Mouse (Mus musculus): ENCODE data around the gene Mad2l2. TPM values are rescaled to one million over a fixed set of nuclear protein-coding genes. Genes with fewer than 3 reads are reported as not detected.
A peak's percentile ranks its signal among the peaks of the same experiment; 100 is the strongest.
"Not testable (repeated sequence)": the region's sequence is repeated elsewhere in the genome, so short reads cannot be mapped to it uniquely, and the experiment has no call there.

Mad2l2 gene
- polyA plus RNA-seq, 1 experiment from 2014 or later = 100 TPM

GRCm38 (mm10) chr4:148168287-148168686, 38.1 kb downstream of the Mad2l2 start:
- 22% methylated on average over 7 of the region's 7 CpGs for WGBS
- ATAC-seq = no peak
- H3K4me2 ChIP-seq (ENCODE audit: low read length) = no peak overlapping the region
- H3K27me3 ChIP-seq (ENCODE audit: control insufficient read depth, insufficient read depth, low read depth, low read length) = peaks cover 36% of the 10 kb centered on the region
- H3K27ac ChIP-seq (ENCODE audit: low read length) = no peak overlapping the region
- no peak overlapping the region for H3K4me3 ChIP-seq (ENCODE audit: low read depth, low read length)
- H3K9me3 ChIP-seq (replicated peaks; ENCODE audit: control insufficient read depth, low read length, poor library complexity, severe bottlenecking) = no peaks in the 10 kb centered on the region
- no peak overlapping the region for H3K9ac ChIP-seq (ENCODE audit: low read depth, low read length)
- peaks cover 20% of the 10 kb centered on the region for H3K4me1 ChIP-seq (ENCODE audit: control insufficient read depth, insufficient read depth, low read length)
- H3K36me3 ChIP-seq (ENCODE audit: control insufficient read depth, insufficient read depth, low read length) = no peaks in the 10 kb centered on the region

GRCm38 (mm10) chr4:148169586-148169985, 39.4 kb downstream of the Mad2l2 start:
- Histone ChIP-seq H3K9ac (ENCODE audit: low read depth, low read length) (no peak overlapping the region), H3K36me3 (ENCODE audit: control insufficient read depth, insufficient read depth, low read length) (no peaks in the 10 kb centered on the region), H3K4me1 (ENCODE audit: control insufficient read depth, insufficient read depth, low read length) (peaks cover 24% of the 10 kb centered on the region), H3K9me3 (replicated peaks; ENCODE audit: control insufficient read depth, low read length, poor library complexity, severe bottlenecking) (no peaks in the 10 kb centered on the region), H3K27ac (ENCODE audit: low read length) (no peak overlapping the region), H3K4me3 (ENCODE audit: low read depth, low read length) (no peak overlapping the region), H3K4me2 (ENCODE audit: low read length) (no peak overlapping the region), H3K27me3 (ENCODE audit: control insufficient read depth, insufficient read depth, low read depth, low read length) (peaks cover 27% of the 10 kb centered on the region)
- WGBS = 22% methylated on average over 15 of the region's 15 CpGs
- no peak for ATAC-seq

- no peak overlapping the region for H3K4me3 ChIP-seq (ENCODE audit: low read depth, low read length)
- H3K4me1 ChIP-seq (ENCODE audit: control insufficient read depth, insufficient read depth, low read length) = peaks cover 27% of the 10 kb centered on the region
- WGBS = 0% methylated on average over 2 of the region's 2 CpGs
- no peaks in the 10 kb centered on the region for H3K36me3 ChIP-seq (ENCODE audit: control insufficient read depth, insufficient read depth, low read length)
- H3K27me3 ChIP-seq (ENCODE audit: control insufficient read depth, insufficient read depth, low read depth, low read length) = peaks cover 14% of the 10 kb centered on the region
- H3K9ac ChIP-seq (ENCODE audit: low read depth, low read length) = no peak overlapping the region
- no peak for ATAC-seq
- H3K9me3 ChIP-seq (replicated peaks; ENCODE audit: control insufficient read depth, low read length, poor library complexity, severe bottlenecking) = no peaks in the 10 kb centered on the region
- no peak overlapping the region for H3K27ac ChIP-seq (ENCODE audit: low read length)
- no peak overlapping the region for H3K4me2 ChIP-seq (ENCODE audit: low read length)
Observed at GRCm38 (mm10) chr4:148170842-148171241, 40.7 kb downstream of the Mad2l2 start.

- Histone ChIP-seq H3K9ac (ENCODE audit: low read depth, low read length) (no peak overlapping the region), H3K27ac (ENCODE audit: low read length) (no peak overlapping the region), H3K4me1 (ENCODE audit: control insufficient read depth, insufficient read depth, low read length) (peaks cover 31% of the 10 kb centered on the region), H3K27me3 (ENCODE audit: control insufficient read depth, insufficient read depth, low read depth, low read length) (peaks cover 12% of the 10 kb centered on the region), H3K9me3 (replicated peaks; ENCODE audit: control insufficient read depth, low read length, poor library complexity, severe bottlenecking) (no peaks in the 10 kb centered on the region), H3K36me3 (ENCODE audit: control insufficient read depth, insufficient read depth, low read length) (no peaks in the 10 kb centered on the region), H3K4me3 (ENCODE audit: low read depth, low read length) (no peak overlapping the region), H3K4me2 (ENCODE audit: low read length) (no peak overlapping the region)
- ATAC-seq = no peak
- 7% methylated on average over 3 of the region's 3 CpGs for WGBS
Observed at GRCm38 (mm10) chr4:148171261-148171660, 41.1 kb downstream of the Mad2l2 start.

- peaks cover 10% of the 10 kb centered on the region; the same call in 1 of the 2 replicates for H3K27me3 ChIP-seq (ENCODE audit: control insufficient read depth, insufficient read depth, low read depth, low read length)
- peak; percentile 72 for ATAC-seq
- no peaks in the 10 kb centered on the region for H3K36me3 ChIP-seq (ENCODE audit: control insufficient read depth, insufficient read depth, low read length)
- WGBS = 2% methylated on average over 30 of the region's 30 CpGs
- H3K9ac ChIP-seq (ENCODE audit: low read depth, low read length) = peak overlapping the region; percentile 60
- peak overlapping the region; percentile 76 for H3K27ac ChIP-seq (ENCODE audit: low read length)
- H3K4me3 ChIP-seq (ENCODE audit: low read depth, low read length) = peak overlapping the region; percentile 31
- H3K4me1 ChIP-seq (ENCODE audit: control insufficient read depth, insufficient read depth, low read length) = peaks cover 26% of the 10 kb centered on the region
- no peaks in the 10 kb centered on the region for H3K9me3 ChIP-seq (replicated peaks; ENCODE audit: control insufficient read depth, low read length, poor library complexity, severe bottlenecking)
- peak overlapping the region; percentile 60 for H3K4me2 ChIP-seq (ENCODE audit: low read length)
Observed at GRCm38 (mm10) chr4:148173811-148174494, 43.8 kb downstream of the Mad2l2 start.

GRCm38 (mm10) chr4:148174495-148174862, 44.3 kb downstream of the Mad2l2 start:
- ATAC-seq = peak; percentile 7; the same call in 1 of the 2 replicates
- WGBS = 5% methylated on average over 12 of the region's 12 CpGs
- Histone ChIP-seq H3K9me3 (replicated peaks; ENCODE audit: control insufficient read depth, low read length, poor library complexity, severe bottlenecking) (no peaks in the 10 kb centered on the region), H3K36me3 (ENCODE audit: control insufficient read depth, insufficient read depth, low read length) (no peaks in the 10 kb centered on the region), H3K9ac (ENCODE audit: low read depth, low read length) (peak overlapping the region; percentile 60; the same call in 1 of the 2 replicates), H3K27ac (ENCODE audit: low read length) (peak overlapping the region; percentile 76), H3K4me3 (ENCODE audit: low read depth, low read length) (no peak overlapping the region), H3K4me2 (ENCODE audit: low read length) (peak overlapping the region; percentile 60), H3K27me3 (ENCODE audit: control insufficient read depth, insufficient read depth, low read depth, low read length) (peaks cover 10% of the 10 kb centered on the region; the same call in 1 of the 2 replicates), H3K4me1 (ENCODE audit: control insufficient read depth, insufficient read depth, low read length) (peaks cover 26% of the 10 kb centered on the region)

DNA sequence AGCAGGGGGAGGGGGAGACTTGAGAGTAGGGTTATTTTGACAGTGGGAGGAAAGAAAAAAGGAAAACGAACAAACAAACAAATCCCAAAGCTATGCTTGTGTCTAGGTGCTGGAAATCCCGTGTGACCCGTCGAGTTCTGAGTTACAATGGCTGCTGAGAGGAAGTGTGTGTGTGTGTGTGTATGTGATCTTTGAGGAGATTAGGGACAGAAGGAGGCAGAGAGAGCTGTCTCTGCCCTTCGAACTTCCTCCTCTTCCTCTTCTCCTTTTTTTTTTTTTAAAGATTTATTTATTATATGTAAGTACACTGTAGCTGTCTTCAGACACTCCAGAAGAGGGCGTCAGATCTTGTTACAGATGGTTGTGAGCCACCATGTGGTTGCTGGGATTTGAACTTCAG, 46.4 kb downstream of the Mad2l2 start:
- ATAC-seq; H3K4me3 ChIP-seq (ENCODE audit: low read depth, low read length); H3K27ac ChIP-seq (ENCODE audit: low read length); H3K27me3 ChIP-seq (ENCODE audit: control insufficient read depth, insufficient read depth, low read depth, low read length); H3K9me3 ChIP-seq (replicated peaks; ENCODE audit: control insufficient read depth, low read length, poor library complexity, severe bottlenecking); H3K36me3 ChIP-seq (ENCODE audit: control insufficient read depth, insufficient read depth, low read length); H3K4me2 ChIP-seq (ENCODE audit: low read length); H3K9ac ChIP-seq (ENCODE audit: low read depth, low read length): not testable (repeated sequence)
- peaks cover 26% of the 10 kb centered on the region for H3K4me1 ChIP-seq (ENCODE audit: control insufficient read depth, insufficient read depth, low read length)
- 67% methylated on average over 5 of the region's 6 CpGs for WGBS

GRCm38 (mm10) chr4:148177716-148178115, 47.5 kb downstream of the Mad2l2 start:
- Histone ChIP-seq H3K27ac (ENCODE audit: low read length) (no peak overlapping the region), H3K36me3 (ENCODE audit: control insufficient read depth, insufficient read depth, low read length) (no peaks in the 10 kb centered on the region), H3K4me3 (ENCODE audit: low read depth, low read length) (no peak overlapping the region), H3K4me2 (ENCODE audit: low read length) (no peak overlapping the region), H3K9me3 (replicated peaks; ENCODE audit: control insufficient read depth, low read length, poor library complexity, severe bottlenecking) (no peaks in the 10 kb centered on the region), H3K27me3 (ENCODE audit: control insufficient read depth, insufficient read depth, low read depth, low read length) (0 out of 2 replicates have a peak, but pooled peaks cover 6% of the 10 kb centered on the region), H3K4me1 (ENCODE audit: control insufficient read depth, insufficient read depth, low read length) (peaks cover 26% of the 10 kb centered on the region), H3K9ac (ENCODE audit: low read depth, low read length) (no peak overlapping the region)
- ATAC-seq = no peak

- no peak overlapping the region for H3K4me2 ChIP-seq (ENCODE audit: low read length)
- no peak overlapping the region for H3K27ac ChIP-seq (ENCODE audit: low read length)
- H3K9me3 ChIP-seq (replicated peaks; ENCODE audit: control insufficient read depth, low read length, poor library complexity, severe bottlenecking) = no peaks in the 10 kb centered on the region
- H3K27me3 ChIP-seq (ENCODE audit: control insufficient read depth, insufficient read depth, low read depth, low read length) = 0 out of 2 replicates have a peak, but pooled peaks cover 2% of the 10 kb centered on the region
- no peak overlapping the region for H3K9ac ChIP-seq (ENCODE audit: low read depth, low read length)
- H3K4me1 ChIP-seq (ENCODE audit: control insufficient read depth, insufficient read depth, low read length) = peaks cover 4% of the 10 kb centered on the region; the same call in 1 of the 2 replicates
- no peak for ATAC-seq
- 90% methylated on average over 12 of the region's 12 CpGs for WGBS
- no peak overlapping the region for H3K4me3 ChIP-seq (ENCODE audit: low read depth, low read length)
- H3K36me3 ChIP-seq (ENCODE audit: control insufficient read depth, insufficient read depth, low read length) = no peaks in the 10 kb centered on the region
Observed at GRCm38 (mm10) chr4:148181483-148181882, 51.3 kb downstream of the Mad2l2 start.

Measured in midbrain, embryonic 16.5 days (tissue).